Mouse (Mus musculus): Measurements from ENCODE around the gene Ddit4l. TPM values are rescaled to one million over a fixed set of nuclear protein-coding genes. Genes with fewer than 3 reads are reported as not detected.

Gene Ddit4l
- polyA plus RNA-seq, 1 experiment = 11.2 TPM

DNA sequence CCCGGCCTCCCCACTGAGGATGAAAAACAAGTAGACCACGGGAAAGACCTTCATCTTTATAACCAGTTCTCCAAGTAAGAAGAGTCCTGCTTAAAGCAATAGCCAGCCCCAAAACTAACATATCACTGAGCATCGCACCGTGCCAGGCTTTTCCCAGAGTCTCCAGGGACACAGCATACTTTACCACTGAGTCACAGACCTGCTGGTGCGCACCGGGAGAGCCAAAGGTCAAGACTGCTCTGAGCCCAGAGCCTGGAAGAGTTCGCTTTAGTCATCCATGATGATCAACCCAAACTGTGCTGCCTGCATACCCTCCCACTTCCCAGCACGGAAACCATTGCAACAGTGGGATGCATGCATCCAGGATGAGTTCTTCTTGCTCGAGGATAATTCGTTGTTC lies 12.3 kb downstream of the Ddit4l start:
- H3K27me3 ChIP-seq (ENCODE audit: control insufficient read depth, insufficient read depth, low read length) = no peaks in the 10 kb centered on the region
- H3K27ac ChIP-seq (ENCODE audit: control insufficient read depth, insufficient read depth, low read depth, low read length) = no peak overlapping the region
- H3K36me3 ChIP-seq (ENCODE audit: control insufficient read depth, insufficient read depth, low read length) = no peaks in the 10 kb centered on the region
- no peak for TF ChIP-seq CTCF (IDR thresholded peaks at IDR 0.05; ENCODE audit: control insufficient read depth, insufficient read depth, insufficient replicate concordance, low read depth, low read length)
- no peak for TF ChIP-seq POLR2A (IDR thresholded peaks at IDR 0.05; ENCODE audit: control insufficient read depth, low read depth, low read length)
- no peaks in the 10 kb centered on the region for H3K4me1 ChIP-seq (ENCODE audit: control insufficient read depth, insufficient read depth, low read length)
- H3K4me3 ChIP-seq (ENCODE audit: control insufficient read depth, low read depth, low read length) = no peak overlapping the region

DNA sequence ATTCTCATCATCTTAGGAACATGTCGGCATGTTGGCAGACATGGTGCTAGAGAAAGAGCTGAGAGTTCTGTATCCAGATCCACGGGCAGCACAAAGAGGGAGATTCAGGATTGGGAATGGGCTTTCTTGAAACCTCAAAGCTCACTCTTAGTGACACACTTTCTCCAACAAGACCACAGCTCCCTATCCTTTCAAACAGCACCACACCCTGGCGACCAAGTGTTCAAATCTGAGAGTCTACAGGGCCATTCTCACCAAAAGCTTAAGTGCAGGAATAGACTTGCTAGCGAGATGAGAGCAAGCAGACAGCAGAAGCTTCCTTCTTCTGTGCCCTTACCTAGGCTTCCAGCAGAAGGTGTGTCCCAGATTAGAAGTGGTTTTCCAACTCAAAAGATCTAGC lies 15.2 kb downstream of the Ddit4l start:
- no peak for TF ChIP-seq CTCF (IDR thresholded peaks at IDR 0.05; ENCODE audit: control insufficient read depth, insufficient read depth, insufficient replicate concordance, low read depth, low read length)
- TF ChIP-seq POLR2A (IDR thresholded peaks at IDR 0.05; ENCODE audit: control insufficient read depth, low read depth, low read length) = no peak
- H3K27ac ChIP-seq (ENCODE audit: control insufficient read depth, insufficient read depth, low read depth, low read length) = no peak overlapping the region
- no peaks in the 10 kb centered on the region for H3K36me3 ChIP-seq (ENCODE audit: control insufficient read depth, insufficient read depth, low read length)
- no peaks in the 10 kb centered on the region for H3K4me1 ChIP-seq (ENCODE audit: control insufficient read depth, insufficient read depth, low read length)
- no peaks in the 10 kb centered on the region for H3K27me3 ChIP-seq (ENCODE audit: control insufficient read depth, insufficient read depth, low read length)
- H3K4me3 ChIP-seq (ENCODE audit: control insufficient read depth, low read depth, low read length) = no peak overlapping the region

DNA sequence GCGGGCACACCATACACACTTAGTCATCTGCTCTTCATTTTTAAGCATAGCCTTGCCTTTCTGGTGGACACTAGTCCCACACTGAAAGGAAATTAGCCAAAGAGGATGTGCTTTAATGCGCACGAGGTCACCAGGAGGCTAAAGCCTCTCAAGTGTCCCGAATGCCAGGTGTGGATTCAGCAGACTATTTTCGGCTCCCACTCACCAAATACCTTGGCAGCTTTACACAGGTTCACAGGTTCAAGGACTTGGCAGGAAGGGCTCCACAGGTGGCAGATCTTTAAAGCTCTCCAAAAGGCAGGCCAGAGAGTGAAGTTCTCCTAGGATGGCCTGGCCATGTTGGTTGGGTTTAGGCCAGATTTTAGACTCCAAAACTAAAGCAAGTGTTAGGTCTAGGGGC lies 19.8 kb downstream of the Ddit4l start:
- H3K4me1 ChIP-seq (ENCODE audit: control insufficient read depth, insufficient read depth, low read length) = no peaks in the 10 kb centered on the region
- TF ChIP-seq CTCF (IDR thresholded peaks at IDR 0.05; ENCODE audit: control insufficient read depth, insufficient read depth, insufficient replicate concordance, low read depth, low read length) (no peak), POLR2A (IDR thresholded peaks at IDR 0.05; ENCODE audit: control insufficient read depth, low read depth, low read length) (no peak)
- H3K27me3 ChIP-seq (ENCODE audit: control insufficient read depth, insufficient read depth, low read length) = no peaks in the 10 kb centered on the region
- no peaks in the 10 kb centered on the region for H3K36me3 ChIP-seq (ENCODE audit: control insufficient read depth, insufficient read depth, low read length)
- H3K4me3 ChIP-seq (ENCODE audit: control insufficient read depth, low read depth, low read length) = no peak overlapping the region
- H3K27ac ChIP-seq (ENCODE audit: control insufficient read depth, insufficient read depth, low read depth, low read length) = no peak overlapping the region

DNA sequence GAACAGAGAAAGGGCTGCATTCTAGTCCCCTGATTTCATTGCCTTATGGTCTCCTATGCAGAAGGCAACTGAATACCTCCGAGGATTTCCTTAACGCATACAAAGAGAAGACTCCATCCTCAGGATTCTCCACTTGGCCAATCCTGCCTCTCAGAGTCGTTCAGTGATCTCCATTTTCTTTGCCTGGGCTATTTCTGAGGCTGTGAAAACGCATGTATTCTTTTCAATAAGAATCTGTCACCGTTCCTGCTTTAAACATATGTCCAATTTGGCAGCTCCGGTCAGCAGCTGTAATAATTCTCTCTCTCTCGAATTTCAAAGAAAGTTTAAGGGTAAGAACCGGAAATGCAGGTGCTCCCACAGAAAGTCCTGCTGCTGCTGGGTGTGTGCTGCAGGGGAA lies 20.7 kb downstream of the Ddit4l start:
- Histone ChIP-seq H3K27me3 (ENCODE audit: control insufficient read depth, insufficient read depth, low read length) (no peaks in the 10 kb centered on the region), H3K36me3 (ENCODE audit: control insufficient read depth, insufficient read depth, low read length) (no peaks in the 10 kb centered on the region), H3K4me3 (ENCODE audit: control insufficient read depth, low read depth, low read length) (no peak overlapping the region), H3K4me1 (ENCODE audit: control insufficient read depth, insufficient read depth, low read length) (no peaks in the 10 kb centered on the region), H3K27ac (ENCODE audit: control insufficient read depth, insufficient read depth, low read depth, low read length) (no peak overlapping the region)
- TF ChIP-seq POLR2A (IDR thresholded peaks at IDR 0.05; ENCODE audit: control insufficient read depth, low read depth, low read length) (no peak), CTCF (IDR thresholded peaks at IDR 0.05; ENCODE audit: control insufficient read depth, insufficient read depth, insufficient replicate concordance, low read depth, low read length) (no peak)

DNA sequence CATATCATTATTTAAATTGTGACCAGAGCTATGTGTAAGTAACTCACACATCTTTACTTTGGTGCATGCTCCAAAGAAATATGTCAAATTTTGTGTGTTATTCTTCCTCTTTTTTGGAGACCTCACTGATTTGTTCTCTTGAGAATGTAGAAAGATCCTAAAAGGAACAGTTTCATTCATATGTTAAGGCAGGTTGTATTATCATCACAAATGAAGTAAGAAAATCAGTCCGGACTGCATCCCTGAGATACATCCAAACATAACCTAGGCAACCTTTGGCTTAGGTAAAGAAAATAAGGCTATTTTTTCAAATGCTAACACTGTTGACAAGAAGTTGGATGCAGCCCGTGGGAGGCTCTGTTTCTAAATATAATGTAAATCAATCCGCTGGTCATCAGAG lies 21.2 kb downstream of the Ddit4l start:
- H3K4me3 ChIP-seq (ENCODE audit: control insufficient read depth, low read depth, low read length) = no peak overlapping the region
- no peak overlapping the region for H3K27ac ChIP-seq (ENCODE audit: control insufficient read depth, insufficient read depth, low read depth, low read length)
- H3K27me3 ChIP-seq (ENCODE audit: control insufficient read depth, insufficient read depth, low read length) = no peaks in the 10 kb centered on the region
- TF ChIP-seq POLR2A (IDR thresholded peaks at IDR 0.05; ENCODE audit: control insufficient read depth, low read depth, low read length) (no peak), CTCF (IDR thresholded peaks at IDR 0.05; ENCODE audit: control insufficient read depth, insufficient read depth, insufficient replicate concordance, low read depth, low read length) (no peak)
- no peaks in the 10 kb centered on the region for H3K4me1 ChIP-seq (ENCODE audit: control insufficient read depth, insufficient read depth, low read length)
- no peaks in the 10 kb centered on the region for H3K36me3 ChIP-seq (ENCODE audit: control insufficient read depth, insufficient read depth, low read length)

DNA sequence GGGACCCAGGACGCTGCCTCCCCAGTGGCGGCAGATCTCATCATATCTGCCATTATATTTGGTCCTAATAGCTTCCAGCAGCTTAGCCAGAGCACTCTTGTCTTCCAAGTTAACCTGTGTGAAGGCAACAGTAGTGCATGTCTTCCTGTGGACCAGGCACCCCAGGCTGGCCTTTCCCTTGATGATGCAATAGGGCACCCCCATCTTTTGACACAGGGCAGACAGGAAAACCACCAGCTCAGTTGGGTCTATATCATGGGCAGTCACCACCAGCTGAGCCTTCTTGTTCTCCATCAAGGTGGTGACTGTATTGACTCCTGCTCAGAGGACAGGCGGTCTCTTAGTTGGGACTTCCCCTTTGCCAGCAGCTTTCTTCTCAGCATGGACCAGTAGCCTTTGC lies 22.7 kb downstream of the Ddit4l start:
- Histone ChIP-seq H3K27ac (ENCODE audit: control insufficient read depth, insufficient read depth, low read depth, low read length) (no peak overlapping the region), H3K4me1 (ENCODE audit: control insufficient read depth, insufficient read depth, low read length) (no peaks in the 10 kb centered on the region), H3K27me3 (ENCODE audit: control insufficient read depth, insufficient read depth, low read length) (no peaks in the 10 kb centered on the region), H3K36me3 (ENCODE audit: control insufficient read depth, insufficient read depth, low read length) (no peaks in the 10 kb centered on the region), H3K4me3 (ENCODE audit: control insufficient read depth, low read depth, low read length) (no peak overlapping the region)
- TF ChIP-seq POLR2A (IDR thresholded peaks at IDR 0.05; ENCODE audit: control insufficient read depth, low read depth, low read length) (no peak), CTCF (IDR thresholded peaks at IDR 0.05; ENCODE audit: control insufficient read depth, insufficient read depth, insufficient replicate concordance, low read depth, low read length) (no peak)

DNA sequence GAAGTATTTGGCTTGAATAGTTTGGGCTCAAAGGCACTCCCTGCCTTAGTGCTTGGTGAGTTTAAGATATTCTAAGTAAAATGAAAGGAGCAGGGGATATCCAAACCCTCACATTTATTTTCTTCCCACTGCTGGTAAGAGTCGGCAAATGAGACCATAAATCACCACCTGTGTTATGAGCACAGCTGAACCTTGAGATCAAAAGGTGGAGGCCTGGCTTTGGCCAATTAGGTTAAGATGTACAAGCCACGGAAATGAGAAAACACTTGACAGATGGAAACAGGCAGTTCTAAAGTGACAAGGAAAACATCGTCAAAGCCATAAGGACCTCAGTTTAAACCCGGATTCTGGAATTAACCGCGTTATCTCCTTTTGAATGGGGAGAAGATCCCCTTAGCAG lies 23.5 kb downstream of the Ddit4l start:
- Histone ChIP-seq H3K27me3 (ENCODE audit: control insufficient read depth, insufficient read depth, low read length) (no peaks in the 10 kb centered on the region), H3K4me3 (ENCODE audit: control insufficient read depth, low read depth, low read length) (no peak overlapping the region), H3K4me1 (ENCODE audit: control insufficient read depth, insufficient read depth, low read length) (no peaks in the 10 kb centered on the region), H3K27ac (ENCODE audit: control insufficient read depth, insufficient read depth, low read depth, low read length) (no peak overlapping the region), H3K36me3 (ENCODE audit: control insufficient read depth, insufficient read depth, low read length) (no peaks in the 10 kb centered on the region)
- TF ChIP-seq CTCF (IDR thresholded peaks at IDR 0.05; ENCODE audit: control insufficient read depth, insufficient read depth, insufficient replicate concordance, low read depth, low read length) = no peak
- TF ChIP-seq POLR2A (IDR thresholded peaks at IDR 0.05; ENCODE audit: control insufficient read depth, low read depth, low read length) = no peak

Data from testis, adult 2 months (tissue).